Mouse (Mus musculus) R1 (cell line): Measurements from ENCODE around the gene Cd207.

Experiments used
- DNase-seq: peaks from one replicate; pipeline ENCODE4 v3.0.0-alpha.2; 2018; ENCODE audit warnings: low read depth, low spot score

The Cd207 gene

GRCm38 (mm10) chr6:83677757-83678156, at the start of gene Cd207:
Gene Cd207, minus strand, starts transcription at chr6:83677857.
- no peak for DNase-seq

GRCm38 (mm10) chr6:83727178-83727577, 49.5 kb upstream of the Cd207 start:
- peak; percentile 79 for DNase-seq

- DNase-seq, result no peak
Observed at GRCm38 (mm10) chr6:83722526-83722925, 44.9 kb upstream of the Cd207 start.

DNA sequence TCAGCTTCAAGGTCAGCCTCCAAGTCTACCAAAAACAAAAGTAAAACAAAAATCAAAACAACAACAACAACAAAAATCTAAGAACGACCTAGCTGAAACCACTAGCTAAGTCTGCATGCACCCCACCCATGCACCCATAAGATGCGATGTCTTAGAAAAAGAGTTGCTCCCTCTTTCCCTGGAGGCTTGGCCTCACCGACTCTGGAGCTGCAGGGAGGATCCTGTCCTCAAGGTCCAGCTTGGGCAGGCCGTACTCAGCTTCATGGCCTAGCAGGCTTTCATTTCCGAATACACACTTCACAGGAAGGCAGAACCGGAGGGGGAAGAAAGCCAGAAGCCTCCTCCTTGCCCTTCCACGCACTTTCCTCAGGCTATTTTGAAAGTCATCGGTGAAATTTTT, 39.4 kb upstream of the Cd207 start:
- DNase-seq, result peak; percentile 15

GRCm38 (mm10) chr6:83715461-83716196, 38.0 kb upstream of the Cd207 start:
- DNase-seq, result peak; percentile 69

GRCm38 (mm10) chr6:83714221-83715123, 36.8 kb upstream of the Cd207 start:
- DNase-seq, result peak; percentile 17

GRCm38 (mm10) chr6:83713271-83714136, 35.8 kb upstream of the Cd207 start:
- DNase-seq, result peak; percentile 16

- DNase-seq, result peak; percentile 38
Observed at GRCm38 (mm10) chr6:83711725-83712475, 34.2 kb upstream of the Cd207 start.

DNA sequence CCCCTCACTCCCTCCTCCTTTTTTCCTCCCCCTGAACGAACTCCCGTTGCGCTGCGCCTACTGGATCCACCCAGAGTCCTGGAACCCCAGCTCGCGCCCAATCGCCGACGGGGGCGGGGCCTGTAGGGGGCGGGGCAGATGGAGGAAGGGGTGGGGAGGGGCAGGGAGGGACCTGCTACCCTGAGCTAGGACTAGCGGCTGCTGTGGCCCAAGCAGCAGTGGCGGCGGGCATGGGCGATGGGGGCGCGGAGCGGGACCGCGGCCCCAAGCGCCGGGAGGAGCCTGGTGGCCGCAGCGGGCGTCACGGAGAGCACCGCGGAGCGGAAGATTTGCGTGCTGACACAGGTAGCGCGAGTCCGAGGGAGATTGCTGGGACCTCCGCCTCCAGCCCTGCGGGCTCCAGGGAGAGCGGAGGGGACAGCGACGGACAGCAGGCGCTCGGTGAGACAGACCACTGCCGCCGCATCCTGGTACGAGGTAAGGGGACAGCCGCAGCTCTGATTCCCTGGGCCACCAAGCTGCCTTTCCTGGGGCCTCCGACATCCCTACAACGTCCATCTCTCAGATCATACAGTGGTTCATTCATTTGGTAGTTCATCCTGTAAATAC, 33.5 kb upstream of the Cd207 start, which contains the start of gene Vax2:
Gene Vax2, plus strand, starts transcription at position 198 of the 609 bp plus-strand sequence.
- peak; percentile 97 for DNase-seq

- DNase-seq, result peak; percentile 52
Observed at GRCm38 (mm10) chr6:83710361-83711066, 32.9 kb upstream of the Cd207 start.

DNA sequence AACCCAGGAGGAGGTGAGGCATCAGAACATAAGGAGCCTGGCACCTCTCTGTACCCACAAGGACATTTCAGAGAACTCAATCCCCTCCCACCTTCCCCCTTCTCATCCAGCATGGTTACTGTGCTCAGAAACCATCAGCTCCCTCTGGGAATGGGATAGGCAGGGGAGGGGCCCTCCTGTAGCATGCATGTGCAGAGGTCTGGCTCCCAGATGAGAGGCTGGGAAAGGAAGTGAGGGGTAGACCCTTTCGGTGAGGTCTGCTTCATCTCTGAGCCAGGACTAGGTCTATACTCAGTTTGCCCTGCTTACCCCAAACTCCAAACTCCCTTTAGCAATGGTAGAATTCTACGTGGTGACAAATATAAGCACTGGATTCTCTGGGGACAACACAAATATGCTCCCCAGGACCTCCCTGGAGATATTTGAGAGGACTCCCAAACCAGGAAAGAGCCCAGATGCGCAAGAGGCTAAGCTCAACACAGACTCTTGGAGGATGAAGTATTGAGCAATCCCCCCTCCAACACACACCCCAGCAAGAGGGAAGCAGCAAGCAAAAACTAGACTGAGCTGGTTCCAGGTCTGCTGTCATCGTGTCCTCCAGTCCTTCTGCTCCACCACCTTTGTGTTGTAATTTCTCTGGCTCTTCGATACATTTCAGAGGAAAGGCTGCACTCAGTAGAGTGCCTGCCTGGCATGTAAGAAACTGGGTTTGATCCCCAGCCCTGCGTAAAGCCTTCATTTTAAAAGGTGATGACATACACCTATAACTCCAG, 30.3 kb upstream of the Cd207 start:
- DNase-seq, result no peak

- no peak for DNase-seq
Observed at GRCm38 (mm10) chr6:83704701-83705100, 27.0 kb upstream of the Cd207 start.

GRCm38 (mm10) chr6:83704294-83704693, 26.6 kb upstream of the Cd207 start:
- no peak for DNase-seq

DNA sequence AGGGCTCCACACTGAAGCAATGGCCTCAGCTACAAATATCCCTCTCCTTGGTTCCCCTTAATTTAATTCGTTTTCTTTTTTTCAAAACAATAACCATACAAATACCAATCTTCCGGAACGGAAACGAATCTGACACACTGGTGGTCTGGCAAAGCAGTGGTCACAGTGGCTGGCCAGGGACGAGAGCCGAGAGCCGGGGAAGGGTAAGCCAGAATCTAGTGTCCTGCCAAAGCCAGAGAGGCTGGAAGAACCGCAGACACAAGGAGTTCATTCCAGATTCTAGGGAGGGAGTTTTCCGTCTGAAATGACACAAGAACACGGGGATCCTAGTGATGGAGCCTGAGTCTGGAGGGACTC, 26.0 kb upstream of the Cd207 start:
- peak; percentile 27 for DNase-seq

GRCm38 (mm10) chr6:83703000-83703721, 25.5 kb upstream of the Cd207 start:
- DNase-seq, result peak; percentile 71

- DNase-seq, result peak; percentile 81
Observed at GRCm38 (mm10) chr6:83702146-83702999, 24.7 kb upstream of the Cd207 start.

- peak; percentile 44 for DNase-seq
Observed at GRCm38 (mm10) chr6:83701001-83701400, 23.3 kb upstream of the Cd207 start.
